Mouse (Mus musculus): ENCODE data around the gene Ranbp10. TPM values are rescaled to one million over a fixed set of nuclear protein-coding genes. Genes with fewer than 3 reads are reported as not detected.

Ranbp10 gene
- polyA plus RNA-seq, 1 experiment from 2014 or later, result 9.6 TPM

DNA sequence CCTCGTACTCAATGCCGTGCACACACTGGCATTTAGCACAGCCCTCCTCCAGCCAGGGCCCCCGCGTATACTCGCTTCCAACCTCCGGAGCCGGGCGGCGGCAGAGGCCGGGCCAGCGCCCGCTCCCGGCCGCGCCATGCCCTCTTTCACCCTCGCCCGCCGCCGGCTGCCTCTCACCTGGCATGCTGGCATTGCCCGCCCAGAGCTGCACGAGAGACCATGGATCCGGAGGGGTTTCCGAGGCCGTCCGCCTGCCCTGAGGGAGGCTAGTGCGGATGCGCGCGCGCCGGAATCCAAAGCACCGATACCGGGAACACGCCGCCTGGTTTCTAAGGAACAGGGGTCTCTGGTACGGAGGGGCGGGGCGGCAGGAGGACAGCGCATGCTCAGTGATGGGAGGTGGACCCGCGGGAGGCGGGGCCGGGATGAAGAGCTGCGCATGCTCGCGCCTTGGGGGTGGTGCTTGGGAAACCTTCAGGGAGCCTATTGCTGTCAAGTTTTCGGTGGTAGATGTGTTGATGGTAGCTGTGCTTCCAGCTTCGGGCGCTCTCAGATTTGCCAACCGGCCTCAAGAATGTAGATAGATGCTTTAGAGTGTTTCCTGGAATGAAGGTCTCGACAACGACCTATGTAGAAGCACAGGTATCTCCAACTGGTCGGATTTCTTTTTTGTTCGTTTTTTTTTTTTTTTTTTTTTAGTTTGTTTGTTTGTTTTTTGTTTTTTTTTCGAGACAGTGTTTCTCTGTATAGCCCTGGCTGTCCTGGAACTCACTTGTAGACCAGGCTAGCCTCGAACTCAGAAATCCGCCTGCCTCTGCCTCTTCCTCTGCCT is 68.7 kb downstream of the Ranbp10 start, which contains the start of gene Gfod2:
TSS of gene Gfod2 (minus strand) at position 388 of the 832 bp plus-strand sequence.
- Histone ChIP-seq H3K4me1 (ENCODE audit: control insufficient read depth, insufficient read depth, low read length) (peaks cover 31% of the 10 kb centered on the region), H3K4me2 (ENCODE audit: low read length) (peak within 1 kb of the TSS; percentile 62), H3K9me3 (replicated peaks; ENCODE audit: control insufficient read depth, low read length, poor library complexity, severe bottlenecking) (no peaks in the 10 kb centered on the region), H3K36me3 (ENCODE audit: control insufficient read depth, insufficient read depth, low read length) (no peaks in the 10 kb centered on the region), H3K9ac (ENCODE audit: low read depth, low read length) (peak within 1 kb of the TSS; percentile 95), H3K4me3 (ENCODE audit: low read depth, low read length) (peak within 1 kb of the TSS; percentile 78), H3K27me3 (ENCODE audit: control insufficient read depth, insufficient read depth, low read depth, low read length) (no peaks in the 10 kb centered on the region), H3K27ac (ENCODE audit: low read length) (peak within 1 kb of the TSS; percentile 93)
- ATAC-seq, result peak; percentile 98
- 4% methylated on average over 57 of the region's 57 CpGs for WGBS

- ATAC-seq, result no peak; the same call in 1 of the 2 replicates
- H3K9me3 ChIP-seq (replicated peaks; ENCODE audit: control insufficient read depth, low read length, poor library complexity, severe bottlenecking), result no peaks in the 10 kb centered on the region
Observed at GRCm38 (mm10) chr8:105757796-105758276, 69.3 kb downstream of the Ranbp10 start.

GRCm38 (mm10) chr8:105754688-105755087 is 72.5 kb downstream of the Ranbp10 start:
- WGBS, result 90% methylated on average over 2 of the region's 2 CpGs
- Histone ChIP-seq H3K9me3 (replicated peaks; ENCODE audit: control insufficient read depth, low read length, poor library complexity, severe bottlenecking) (no peaks in the 10 kb centered on the region), H3K4me3 (ENCODE audit: low read depth, low read length) (no peak overlapping the region), H3K9ac (ENCODE audit: low read depth, low read length) (no peak overlapping the region), H3K4me1 (ENCODE audit: control insufficient read depth, insufficient read depth, low read length) (peaks cover 55% of the 10 kb centered on the region), H3K27me3 (ENCODE audit: control insufficient read depth, insufficient read depth, low read depth, low read length) (no peaks in the 10 kb centered on the region), H3K4me2 (ENCODE audit: low read length) (no peak overlapping the region), H3K27ac (ENCODE audit: low read length) (no peak overlapping the region), H3K36me3 (ENCODE audit: control insufficient read depth, insufficient read depth, low read length) (no peaks in the 10 kb centered on the region)
- no peak for ATAC-seq

More at GRCm38 (mm10) chr8:105757796-105758276, 69.3 kb downstream of the Ranbp10 start:
- Histone ChIP-seq H3K4me3 (ENCODE audit: low read depth, low read length) (peak overlapping the region; percentile 78), H3K27me3 (ENCODE audit: control insufficient read depth, insufficient read depth, low read depth, low read length) (no peaks in the 10 kb centered on the region), H3K27ac (ENCODE audit: low read length) (peak overlapping the region; percentile 93), H3K4me1 (ENCODE audit: control insufficient read depth, insufficient read depth, low read length) (peaks cover 34% of the 10 kb centered on the region), H3K36me3 (ENCODE audit: control insufficient read depth, insufficient read depth, low read length) (no peaks in the 10 kb centered on the region), H3K4me2 (ENCODE audit: low read length) (peak overlapping the region; percentile 62), H3K9ac (ENCODE audit: low read depth, low read length) (peak overlapping the region; percentile 95)
- 2% methylated on average over 12 of the region's 12 CpGs for WGBS

GRCm38 (mm10) chr8:105753916-105754315 is 73.2 kb downstream of the Ranbp10 start:
- Histone ChIP-seq H3K36me3 (ENCODE audit: control insufficient read depth, insufficient read depth, low read length) (no peaks in the 10 kb centered on the region), H3K4me1 (ENCODE audit: control insufficient read depth, insufficient read depth, low read length) (peaks cover 53% of the 10 kb centered on the region), H3K27ac (ENCODE audit: low read length) (no peak overlapping the region), H3K9ac (ENCODE audit: low read depth, low read length) (no peak overlapping the region), H3K4me2 (ENCODE audit: low read length) (no peak overlapping the region), H3K4me3 (ENCODE audit: low read depth, low read length) (no peak overlapping the region), H3K27me3 (ENCODE audit: control insufficient read depth, insufficient read depth, low read depth, low read length) (no peaks in the 10 kb centered on the region), H3K9me3 (replicated peaks; ENCODE audit: control insufficient read depth, low read length, poor library complexity, severe bottlenecking) (no peaks in the 10 kb centered on the region)
- WGBS, result 62% methylated on average over 2 of the region's 2 CpGs
- no peak for ATAC-seq

DNA sequence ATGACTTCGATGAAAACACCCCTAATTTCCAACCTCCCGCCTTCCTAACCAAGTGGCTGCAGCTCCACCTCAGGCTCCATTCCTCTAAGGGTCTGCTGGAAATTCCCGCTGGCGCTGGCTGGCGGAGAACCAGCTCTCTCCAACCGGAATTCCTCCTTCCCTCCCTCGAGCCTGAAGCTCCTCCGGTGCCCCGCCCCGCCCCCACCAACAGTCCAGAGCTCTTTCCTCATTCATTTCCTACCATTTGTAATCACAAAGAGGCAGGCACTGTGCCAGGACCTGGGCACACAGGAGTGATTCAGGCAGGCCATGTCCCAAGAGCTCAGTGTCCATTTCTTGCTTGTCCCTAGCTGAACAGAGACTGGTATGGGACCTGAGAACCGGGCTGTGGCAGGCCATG is 76.5 kb downstream of the Ranbp10 start:
- H3K4me3 ChIP-seq (ENCODE audit: low read depth, low read length), result no peak overlapping the region
- peak overlapping the region; percentile 28; the same call in 1 of the 2 replicates for H3K9ac ChIP-seq (ENCODE audit: low read depth, low read length)
- H3K9me3 ChIP-seq (replicated peaks; ENCODE audit: control insufficient read depth, low read length, poor library complexity, severe bottlenecking), result no peaks in the 10 kb centered on the region
- no peaks in the 10 kb centered on the region for H3K36me3 ChIP-seq (ENCODE audit: control insufficient read depth, insufficient read depth, low read length)
- 0 out of 2 replicates have a peak, but pooled peaks have one; percentile 20 for ATAC-seq
- H3K4me2 ChIP-seq (ENCODE audit: low read length), result peak overlapping the region; percentile 33
- no peaks in the 10 kb centered on the region for H3K27me3 ChIP-seq (ENCODE audit: control insufficient read depth, insufficient read depth, low read depth, low read length)
- H3K4me1 ChIP-seq (ENCODE audit: control insufficient read depth, insufficient read depth, low read length), result peaks cover 45% of the 10 kb centered on the region
- H3K27ac ChIP-seq (ENCODE audit: low read length), result peak overlapping the region; percentile 43
- 11% methylated on average over 11 of the region's 11 CpGs for WGBS

GRCm38 (mm10) chr8:105743301-105743700 is 83.8 kb downstream of the Ranbp10 start:
- no peaks in the 10 kb centered on the region for H3K9me3 ChIP-seq (replicated peaks; ENCODE audit: control insufficient read depth, low read length, poor library complexity, severe bottlenecking)
- no peak for ATAC-seq
- H3K27me3 ChIP-seq (ENCODE audit: control insufficient read depth, insufficient read depth, low read depth, low read length), result no peaks in the 10 kb centered on the region
- H3K4me2 ChIP-seq (ENCODE audit: low read length), result no peak overlapping the region
- H3K4me1 ChIP-seq (ENCODE audit: control insufficient read depth, insufficient read depth, low read length), result 0 out of 2 replicates have a peak, but pooled peaks cover 3% of the 10 kb centered on the region
- no peaks in the 10 kb centered on the region for H3K36me3 ChIP-seq (ENCODE audit: control insufficient read depth, insufficient read depth, low read length)
- H3K4me3 ChIP-seq (ENCODE audit: low read depth, low read length), result no peak overlapping the region
- H3K9ac ChIP-seq (ENCODE audit: low read depth, low read length), result no peak overlapping the region
- H3K27ac ChIP-seq (ENCODE audit: low read length), result no peak overlapping the region
- WGBS, result 92% methylated on average over 4 of the region's 4 CpGs

- Histone ChIP-seq H3K27ac (ENCODE audit: low read length) (no peak overlapping the region), H3K9ac (ENCODE audit: low read depth, low read length) (no peak overlapping the region), H3K27me3 (ENCODE audit: control insufficient read depth, insufficient read depth, low read depth, low read length) (no peaks in the 10 kb centered on the region), H3K9me3 (replicated peaks; ENCODE audit: control insufficient read depth, low read length, poor library complexity, severe bottlenecking) (no peaks in the 10 kb centered on the region), H3K36me3 (ENCODE audit: control insufficient read depth, insufficient read depth, low read length) (no peaks in the 10 kb centered on the region), H3K4me1 (ENCODE audit: control insufficient read depth, insufficient read depth, low read length) (no peaks in the 10 kb centered on the region), H3K4me2 (ENCODE audit: low read length) (no peak overlapping the region), H3K4me3 (ENCODE audit: low read depth, low read length) (no peak overlapping the region)
- ATAC-seq, result no peak
- 96% methylated on average over 5 of the region's 5 CpGs for WGBS
Observed at GRCm38 (mm10) chr8:105739216-105739615, 87.9 kb downstream of the Ranbp10 start.

DNA sequence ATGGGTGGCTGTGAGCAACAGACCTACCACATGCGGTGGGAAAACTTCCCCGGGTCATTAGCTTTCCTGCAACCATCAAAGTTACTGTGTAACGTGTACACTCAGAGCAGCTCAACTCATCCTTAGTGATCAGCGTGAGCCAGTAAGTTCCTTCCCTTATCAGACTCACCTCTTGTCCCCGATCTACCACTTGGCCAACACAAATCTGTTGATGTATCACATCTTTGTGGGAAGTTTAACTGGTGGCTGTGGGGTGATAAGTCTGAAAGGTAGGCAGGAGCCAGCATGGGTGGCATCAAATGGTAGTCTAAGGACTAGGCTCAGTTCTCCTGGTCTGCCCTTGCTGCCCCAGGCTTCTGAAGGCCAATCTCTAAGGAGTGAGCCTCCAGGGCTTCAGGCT is 95.0 kb downstream of the Ranbp10 start:
- Histone ChIP-seq H3K36me3 (ENCODE audit: control insufficient read depth, insufficient read depth, low read length) (peaks cover 11% of the 10 kb centered on the region), H3K9me3 (replicated peaks; ENCODE audit: control insufficient read depth, low read length, poor library complexity, severe bottlenecking) (no peaks in the 10 kb centered on the region), H3K9ac (ENCODE audit: low read depth, low read length) (no peak overlapping the region), H3K4me3 (ENCODE audit: low read depth, low read length) (no peak overlapping the region), H3K27ac (ENCODE audit: low read length) (no peak overlapping the region), H3K4me1 (ENCODE audit: control insufficient read depth, insufficient read depth, low read length) (no peaks in the 10 kb centered on the region), H3K27me3 (ENCODE audit: control insufficient read depth, insufficient read depth, low read depth, low read length) (no peaks in the 10 kb centered on the region), H3K4me2 (ENCODE audit: low read length) (no peak overlapping the region)
- no peak for ATAC-seq
- WGBS, result 95% methylated on average over 5 of the region's 5 CpGs

All from midbrain, embryonic 16.5 days (tissue).